Mouse (Mus musculus) myocyte (in vitro differentiated cells): ENCODE results near the gene Ttll10. TPM values are rescaled to one million over a fixed set of nuclear protein-coding genes. Genes with fewer than 3 reads are reported as not detected.

Experiments
- H3K27me3 ChIP-seq: one replicate; pipeline ENCODE4 v1.6.1; 2011; ENCODE audit not compliant: control insufficient read depth, insufficient read depth, insufficient read length
- H3K36me3 ChIP-seq: one replicate; pipeline ENCODE4 v1.6.1; 2011; ENCODE audit not compliant: control insufficient read depth, insufficient read depth
- H3K4me2 ChIP-seq: one replicate; pipeline ENCODE4 v1.6.1; 2011; ENCODE audit warnings: low read depth, control low read depth
- H3K4me3 ChIP-seq: one replicate; pipeline ENCODE4 v1.5.1; 2011; ENCODE audit warnings: mild to moderate bottlenecking, control low read depth, moderate library complexity
- H3K79me2 ChIP-seq: one replicate; pipeline ENCODE4 v1.6.1; 2011; ENCODE audit not compliant: control insufficient read depth, insufficient read depth
- H3ac ChIP-seq: one replicate; pipeline ENCODE4 v1.6.1; 2011; ENCODE audit not compliant: control insufficient read depth, insufficient read length
- CEBPB ChIP-seq: IDR thresholded peaks from 2 replicates; pipeline ENCODE4 v1.6.1; 2011; ENCODE audit warnings: mild to moderate bottlenecking, moderate library complexity; ENCODE audit not compliant: poor library complexity, insufficient read depth, severe bottlenecking
- E2F4 ChIP-seq: IDR thresholded peaks from one replicate; pipeline ENCODE4 v1.6.1; 2011; ENCODE audit warnings: mild to moderate bottlenecking, control low read depth, moderate library complexity; ENCODE audit not compliant: insufficient read depth
- MAX ChIP-seq: IDR thresholded peaks from one replicate; pipeline ENCODE4 v1.6.1; 2011; ENCODE audit warnings: low read depth, mild to moderate bottlenecking, control low read depth
- MYOD1 ChIP-seq, 3 experiments: IDR thresholded peaks; one replicate each; pipeline ENCODE4 v1.6.1; 2011; ENCODE audit warnings: control low read depth in 2 of 3, low read depth in 2 of 3, mild to moderate bottlenecking in 2 of 3, moderate library complexity in 1 of 3; ENCODE audit not compliant: insufficient read length in 2 of 3, control insufficient read depth in 1 of 3
- MYOG ChIP-seq, 3 experiments: IDR thresholded peaks; one replicate each; pipeline ENCODE4 v1.6.1; 2011; ENCODE audit warnings: control low read depth in 2 of 3, low read depth in 2 of 3, mild to moderate bottlenecking in 2 of 3; ENCODE audit not compliant: insufficient read length in 2 of 3, control insufficient read depth in 1 of 3, insufficient read depth in 1 of 3
- POLR2A ChIP-seq: IDR thresholded peaks from one replicate; pipeline ENCODE4 v1.6.1; 2011; ENCODE audit warnings: low read depth, mild to moderate bottlenecking, control low read depth, moderate library complexity; ENCODE audit not compliant: insufficient read length
- POLR2AphosphoS2 ChIP-seq: IDR thresholded peaks from one replicate; pipeline ENCODE4 v1.6.1; 2011; ENCODE audit warnings: low read depth, control low read depth; ENCODE audit not compliant: insufficient read length
- REST ChIP-seq: IDR thresholded peaks from one replicate; pipeline ENCODE4 v1.6.1; 2011; ENCODE audit warnings: mild to moderate bottlenecking, control low read depth, moderate library complexity; ENCODE audit not compliant: insufficient read depth, insufficient read length
- SRF ChIP-seq: IDR thresholded peaks from one replicate; pipeline ENCODE4 v1.6.1; 2011; ENCODE audit warnings: low read depth; ENCODE audit not compliant: control insufficient read depth, insufficient read length
- TCF12 ChIP-seq: IDR thresholded peaks from one replicate; pipeline ENCODE4 v1.6.1; 2011; ENCODE audit warnings: mild to moderate bottlenecking, control low read depth; ENCODE audit not compliant: poor library complexity, insufficient read depth, severe bottlenecking
- TCF3 ChIP-seq: IDR thresholded peaks from one replicate; pipeline ENCODE4 v1.6.1; 2011; ENCODE audit warnings: low read depth, control low read depth; ENCODE audit not compliant: insufficient read length
- USF1 ChIP-seq: IDR thresholded peaks from one replicate; pipeline ENCODE4 v1.6.1; 2011; ENCODE audit warnings: low read depth, mild to moderate bottlenecking, control low read depth, moderate library complexity
- polyA plus RNA-seq: library from polyadenylated mRNA; unstranded; fragments of >200 nt; fragmentation: generic; extraction: Trizol; gene quantifications from one replicate; pipeline ENCODE4 v1.2.1, GENCODE M21; 2012; ENCODE audit warnings: missing spikeins

Gene Ttll10
- polyA plus RNA-seq, 1 experiment: not detected

- Histone ChIP-seq H3K27me3 (peaks cover 22% of the 10 kb centered on the region), H3ac (no peak overlapping the region), H3K79me2 (no peaks in the 10 kb centered on the region), H3K4me2 (no peak overlapping the region), H3K4me3 (no peak overlapping the region), H3K36me3 (no peaks in the 10 kb centered on the region)
- TF ChIP-seq E2F4: no peak
- no peak for TF ChIP-seq POLR2A
- no peak for TF ChIP-seq TCF3
- no peak for TF ChIP-seq MYOG (IDR thresholded peaks at IDR 0.05; ENCODE audit: control insufficient read depth in 1 of 3, insufficient read depth in 1 of 3, insufficient read length in 2 of 3, low read depth in 2 of 3)
- TF ChIP-seq MYOD1 (IDR thresholded peaks at IDR 0.05; ENCODE audit: control insufficient read depth in 1 of 3, insufficient read length in 2 of 3, low read depth in 2 of 3): no peak
- TF ChIP-seq REST: no peak
- TF ChIP-seq CEBPB: no peak
- no peak for TF ChIP-seq MAX
- TF ChIP-seq SRF: no peak
- TF ChIP-seq POLR2AphosphoS2: no peak
- no peak for TF ChIP-seq TCF12
- no peak for TF ChIP-seq USF1
Measured at GRCm38 (mm10) chr4:156087398-156088087, 28.3 kb upstream of the Ttll10 start.

GRCm38 (mm10) chr4:156085256-156085655 is 26.0 kb upstream of the Ttll10 start:
- Histone ChIP-seq H3K36me3 (no peaks in the 10 kb centered on the region), H3K4me3 (no peak overlapping the region), H3K4me2 (no peak overlapping the region), H3K27me3 (peaks cover 19% of the 10 kb centered on the region), H3K79me2 (no peaks in the 10 kb centered on the region), H3ac (no peak overlapping the region)
- TF ChIP-seq REST: no peak
- no peak for TF ChIP-seq TCF3
- no peak for TF ChIP-seq MYOD1 (IDR thresholded peaks at IDR 0.05; ENCODE audit: control insufficient read depth in 1 of 3, insufficient read length in 2 of 3, low read depth in 2 of 3)

- no peak overlapping the region for H3ac ChIP-seq
- TF ChIP-seq REST: no peak
- TF ChIP-seq TCF12: no peak
- no peak for TF ChIP-seq MAX
- TF ChIP-seq USF1: no peak
- TF ChIP-seq POLR2A: no peak
- no peak overlapping the region for H3K4me2 ChIP-seq
- H3K79me2 ChIP-seq: no peaks in the 10 kb centered on the region
- H3K27me3 ChIP-seq: peaks cover 23% of the 10 kb centered on the region
- no peaks in the 10 kb centered on the region for H3K36me3 ChIP-seq
- no peak overlapping the region for H3K4me3 ChIP-seq
Measured at GRCm38 (mm10) chr4:156084096-156084879, 25.1 kb upstream of the Ttll10 start.

GRCm38 (mm10) chr4:156083348-156083747 is 24.1 kb upstream of the Ttll10 start:
- H3K36me3 ChIP-seq: no peaks in the 10 kb centered on the region
- no peak overlapping the region for H3K4me2 ChIP-seq
- H3ac ChIP-seq: no peak overlapping the region
- peaks cover 23% of the 10 kb centered on the region for H3K27me3 ChIP-seq
- H3K79me2 ChIP-seq: no peaks in the 10 kb centered on the region
- no peak for TF ChIP-seq MYOD1 (IDR thresholded peaks at IDR 0.05; ENCODE audit: control insufficient read depth in 1 of 3, insufficient read length in 2 of 3, low read depth in 2 of 3)
- no peak for TF ChIP-seq TCF12
- TF ChIP-seq POLR2AphosphoS2: no peak
- H3K4me3 ChIP-seq: no peak overlapping the region

GRCm38 (mm10) chr4:156082621-156083234 is 23.5 kb upstream of the Ttll10 start:
- Histone ChIP-seq H3K36me3 (no peaks in the 10 kb centered on the region), H3K4me3 (no peak overlapping the region), H3K79me2 (no peaks in the 10 kb centered on the region), H3K27me3 (peaks cover 29% of the 10 kb centered on the region), H3K4me2 (no peak overlapping the region), H3ac (no peak overlapping the region)
- TF ChIP-seq CEBPB: no peak
- no peak for TF ChIP-seq MYOG (IDR thresholded peaks at IDR 0.05; ENCODE audit: control insufficient read depth in 1 of 3, insufficient read depth in 1 of 3, insufficient read length in 2 of 3, low read depth in 2 of 3)
- TF ChIP-seq E2F4: no peak
- TF ChIP-seq MYOD1 (IDR thresholded peaks at IDR 0.05; ENCODE audit: control insufficient read depth in 1 of 3, insufficient read length in 2 of 3, low read depth in 2 of 3): no peak
